Mouse (Mus musculus): ENCODE measurements at regions not wholly inside any gene's neighbourhood (a gene's known extent, or its start where the extent isn't known, plus 50 kb on each side); places are given as distances from the start of the nearest gene placed in this dataset.

DNA sequence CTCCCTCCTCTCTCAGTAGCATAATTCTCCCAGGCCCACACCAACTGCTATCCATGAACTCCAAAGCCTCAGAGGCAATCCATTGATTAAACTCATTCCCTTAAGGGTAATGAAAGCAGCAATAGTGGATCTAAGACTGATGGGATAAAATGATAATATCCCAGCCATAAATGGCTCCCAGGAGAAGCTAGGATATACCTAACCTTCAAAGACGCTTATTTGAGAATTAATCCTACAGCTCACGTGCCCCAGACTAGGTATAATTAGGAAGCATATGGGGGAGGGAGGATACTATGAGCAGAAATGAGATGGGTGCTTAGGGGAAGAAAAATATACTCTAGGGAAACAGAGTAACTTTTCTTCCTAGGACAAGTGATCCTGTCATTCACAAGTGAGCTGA lies 52.8 kb upstream of the Rnf32 start:
- no peak for DNase-seq (ENCODE audit: low spot score)

DNA sequence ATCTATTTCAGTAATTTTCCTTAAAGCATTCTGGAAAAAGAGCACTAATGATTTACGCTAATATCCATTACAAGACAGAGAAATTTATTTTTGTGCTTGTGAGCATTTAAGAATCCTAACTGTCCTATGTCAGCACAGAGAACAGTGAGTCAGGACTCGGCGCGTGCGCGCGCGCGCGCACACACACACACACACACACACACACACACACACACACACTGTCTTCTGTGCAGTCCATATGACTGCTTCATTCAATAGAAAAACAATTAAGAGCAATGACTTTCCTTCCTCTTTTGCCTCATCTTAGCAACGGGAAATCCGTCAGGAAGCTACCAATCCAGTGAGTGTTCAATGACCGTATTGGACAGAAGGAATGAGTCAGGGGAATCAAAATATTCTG lies 53.3 kb upstream of the Rnf32 start:
- DNase-seq (ENCODE audit: low spot score) = no peak

DNA sequence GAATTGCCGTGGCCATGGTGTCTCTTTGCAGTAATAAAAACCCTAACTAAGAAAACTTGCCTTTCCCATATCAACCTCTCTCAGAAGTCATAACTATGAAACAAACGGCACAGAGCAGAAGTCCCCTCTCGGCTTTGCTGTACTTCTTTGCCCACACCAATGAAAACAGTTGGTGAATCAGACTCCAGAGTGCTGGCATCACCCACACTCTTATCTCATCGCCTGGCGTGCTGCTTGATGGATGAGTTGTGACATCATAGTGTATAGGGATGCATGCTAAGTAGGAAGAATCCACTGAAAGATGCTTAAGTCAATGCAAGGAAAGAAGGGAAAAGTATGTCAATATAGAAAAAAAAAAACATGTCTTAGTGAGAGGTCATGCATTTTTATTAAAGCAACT lies 58.3 kb upstream of the Rnf32 start:
- DNase-seq (ENCODE audit: low spot score) = no peak

DNA sequence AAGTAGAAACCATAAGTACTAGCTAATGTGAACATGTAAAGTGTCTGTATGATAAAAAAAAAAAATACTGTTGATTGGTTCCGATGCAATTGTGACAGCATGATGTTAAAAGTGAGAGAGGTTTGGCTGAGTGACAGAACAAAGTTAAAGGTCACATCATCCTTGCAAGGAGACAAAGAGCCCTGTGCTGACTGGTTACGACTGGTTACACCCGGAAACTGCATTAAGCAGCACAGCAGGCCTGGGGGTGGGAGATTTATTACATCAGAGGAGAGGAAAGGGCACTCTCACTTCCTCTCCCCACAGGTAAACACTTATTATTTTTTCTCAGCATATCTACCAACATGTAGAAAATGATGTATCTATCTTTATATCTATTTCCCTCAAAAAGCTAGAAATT lies 63.5 kb upstream of the Rnf32 start:
- no peak for DNase-seq (ENCODE audit: low spot score)

DNA sequence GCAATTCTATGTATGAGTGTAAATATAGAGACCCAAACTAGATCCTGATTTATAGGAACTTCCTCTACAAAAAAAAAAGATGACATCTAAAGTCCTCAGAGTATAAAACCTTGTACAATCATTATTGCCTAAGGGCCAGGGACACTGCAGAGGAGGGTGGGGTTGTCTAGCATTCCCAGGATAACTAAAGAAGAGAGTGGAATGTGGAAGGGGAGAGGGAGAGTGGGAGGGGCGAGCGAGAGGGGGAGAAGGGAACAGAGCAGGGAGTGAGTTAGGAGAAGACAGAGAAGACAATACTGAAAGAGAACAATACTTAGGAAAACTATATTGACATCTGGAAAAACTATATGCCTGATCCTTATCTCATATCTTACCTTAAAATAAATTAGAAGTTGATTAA lies 64.0 kb upstream of the Rnf32 start:
- no peak for DNase-seq (ENCODE audit: low spot score)

DNA sequence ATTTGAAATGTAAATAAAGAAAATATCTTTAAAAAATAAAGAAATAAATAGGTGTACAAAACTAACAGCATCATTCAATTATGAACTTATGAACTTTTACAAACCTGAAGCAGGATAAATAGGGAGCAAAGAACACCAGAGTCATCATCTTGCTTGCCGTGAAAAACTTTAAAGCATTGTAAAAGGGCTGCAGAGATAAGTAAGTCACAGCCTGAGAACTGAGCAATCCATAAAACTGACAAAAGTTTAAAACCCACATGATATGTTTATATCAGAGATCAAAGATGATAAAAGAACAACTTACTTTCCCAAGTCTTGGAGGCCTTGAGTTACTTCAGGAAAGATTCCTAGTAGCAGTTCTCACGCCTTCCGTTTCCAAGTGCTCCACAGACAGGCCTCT lies 66.1 kb upstream of the Rnf32 start:
- no peak for DNase-seq (ENCODE audit: low spot score)

DNA sequence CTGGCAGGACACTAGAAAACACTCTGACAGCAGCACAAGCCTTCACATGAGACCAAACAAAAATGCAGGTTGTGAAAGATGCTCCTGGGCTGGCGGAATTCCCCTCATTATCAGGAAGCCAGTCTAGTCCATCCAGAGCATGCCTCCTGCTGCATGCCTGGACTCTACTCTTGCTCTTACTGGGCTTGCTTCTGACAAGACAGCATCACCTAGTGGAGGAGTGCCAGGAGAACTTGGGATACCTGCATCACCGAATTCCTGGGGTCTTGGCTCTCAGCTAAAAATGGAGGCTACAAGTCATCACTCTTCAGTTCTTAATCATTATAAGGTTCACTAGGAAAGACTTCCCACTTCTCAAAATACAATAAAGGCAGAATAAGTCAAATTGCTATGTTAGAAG lies 78.8 kb upstream of the Rnf32 start:
- no peak for DNase-seq (ENCODE audit: low spot score)

DNA sequence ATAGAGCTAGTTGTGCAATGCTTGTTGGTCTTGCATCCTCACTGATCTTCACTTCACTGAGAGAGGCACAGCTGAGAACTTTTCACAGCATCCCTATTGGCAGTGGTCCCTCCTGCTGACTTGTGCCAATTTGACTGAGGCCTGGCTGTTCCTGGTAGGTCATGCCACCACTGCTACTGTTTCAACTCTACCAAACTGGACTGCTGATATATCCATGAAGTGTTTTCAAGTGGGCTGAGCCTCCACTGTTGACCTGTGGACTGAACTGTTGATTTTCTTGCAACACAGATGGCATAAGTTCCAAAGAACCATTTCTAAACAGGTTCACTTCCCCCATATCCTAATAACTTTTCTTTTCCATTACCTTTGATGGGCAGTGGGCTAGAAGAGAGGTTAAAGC lies 83.3 kb upstream of the Rnf32 start:
- DNase-seq (ENCODE audit: low spot score) = no peak

DNA sequence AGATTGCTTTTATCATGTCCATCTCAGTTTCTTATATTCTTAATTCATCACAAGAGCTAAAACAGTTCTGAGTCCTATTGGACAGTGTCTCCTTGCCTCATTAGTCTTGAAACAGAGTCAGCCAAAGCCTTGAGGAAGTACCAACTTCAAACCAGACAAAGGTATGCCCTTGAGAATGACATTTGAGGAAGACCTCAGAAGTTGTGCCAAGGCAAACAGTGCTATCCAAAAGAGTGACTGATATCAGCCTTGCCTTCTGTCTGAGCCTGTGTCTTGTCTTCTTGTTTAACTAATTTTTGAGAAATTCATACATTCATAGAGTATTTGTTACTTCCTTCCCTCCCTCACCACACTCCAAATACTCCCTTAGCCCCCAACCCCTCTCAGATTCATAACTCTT lies 88.5 kb upstream of the Rnf32 start:
- DNase-seq (ENCODE audit: low spot score) = no peak

DNA sequence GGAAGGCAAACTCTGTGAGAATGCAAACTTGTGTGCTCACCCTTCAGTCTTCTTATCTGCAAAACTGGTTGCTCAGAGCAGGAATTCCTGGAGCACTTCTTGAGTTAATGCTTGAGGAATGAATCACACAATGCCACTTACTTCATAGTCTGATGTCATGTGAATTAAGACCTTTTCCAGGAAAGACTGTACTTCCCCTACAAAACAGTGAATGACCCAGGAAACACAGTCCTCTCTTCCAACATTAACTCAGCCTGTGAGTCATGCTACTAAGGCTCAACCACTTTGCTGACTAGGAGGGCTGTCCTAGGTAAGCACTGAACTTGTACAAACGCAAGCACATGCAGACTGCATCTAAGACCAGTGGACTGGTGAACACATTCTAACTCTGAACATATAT lies 112.5 kb upstream of the Rnf32 start:
- DNase-seq (ENCODE audit: low spot score) = no peak

DNA sequence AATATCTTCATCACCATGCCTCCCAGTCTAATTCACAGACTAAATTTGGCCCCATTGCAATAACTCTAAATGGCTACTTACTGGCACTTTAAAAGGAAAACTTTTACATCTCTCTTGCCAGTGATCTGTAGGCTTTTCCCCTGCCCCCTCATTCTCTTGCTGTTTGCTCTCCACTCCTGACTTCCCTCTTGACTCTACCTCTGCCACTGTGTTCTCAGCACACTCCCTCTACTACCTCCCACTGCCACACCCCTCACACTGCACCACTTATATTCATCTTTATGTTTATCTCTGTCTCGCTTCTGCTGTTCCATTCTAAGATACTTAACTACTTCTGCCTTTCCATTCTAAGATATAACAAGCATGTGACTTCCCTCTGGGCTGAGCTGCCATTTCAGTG lies 141.4 kb upstream of the Rnf32 start:
- no peak for DNase-seq (ENCODE audit: low spot score)

DNA sequence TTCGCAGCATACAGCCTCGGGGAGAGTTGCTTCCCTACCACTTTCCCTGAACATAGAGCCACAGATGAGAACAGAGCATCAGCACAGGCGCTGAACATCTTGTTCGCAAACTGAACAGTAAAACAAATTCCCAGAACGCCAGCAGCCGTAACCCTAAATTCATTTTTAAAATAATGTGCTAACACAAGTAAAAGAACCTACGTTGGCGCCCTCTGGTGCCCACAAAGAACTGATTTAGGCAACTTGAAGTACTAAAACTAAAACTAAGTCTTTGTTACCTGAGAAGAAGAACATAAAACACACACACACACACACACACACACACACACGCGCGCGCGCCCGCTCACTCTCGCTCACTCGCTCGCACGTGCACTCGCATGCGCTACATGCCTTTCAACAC lies 159.2 kb upstream of the Rnf32 start:
- no peak for DNase-seq (ENCODE audit: low spot score)

DNA sequence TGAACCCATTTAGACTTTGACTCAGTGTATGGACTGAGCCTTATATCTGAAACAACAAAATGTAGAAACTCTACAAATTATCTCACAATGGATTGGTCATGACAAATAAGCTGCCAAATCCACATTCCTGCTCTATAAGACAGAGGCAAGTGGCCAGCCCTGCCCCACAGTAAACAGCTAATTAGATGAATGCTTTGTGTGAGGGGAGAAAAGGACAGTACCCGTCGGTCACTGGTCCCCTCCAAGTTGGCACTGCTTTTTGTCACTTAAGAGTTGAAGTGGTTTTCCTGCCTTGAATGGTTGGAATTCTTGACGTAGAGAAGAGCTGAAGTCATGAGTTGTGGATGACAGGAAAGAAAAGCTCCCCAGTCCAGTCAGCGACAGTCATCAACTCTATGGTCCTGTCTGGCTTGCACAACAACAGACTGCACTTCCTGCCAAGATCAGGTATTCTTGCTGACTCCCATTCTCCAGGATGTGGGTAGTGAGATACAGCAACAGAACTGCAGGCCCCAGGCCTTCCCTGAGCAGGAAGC lies 162.3 kb upstream of the Rnf32 start:
- no peak for DNase-seq (ENCODE audit: low spot score)

DNA sequence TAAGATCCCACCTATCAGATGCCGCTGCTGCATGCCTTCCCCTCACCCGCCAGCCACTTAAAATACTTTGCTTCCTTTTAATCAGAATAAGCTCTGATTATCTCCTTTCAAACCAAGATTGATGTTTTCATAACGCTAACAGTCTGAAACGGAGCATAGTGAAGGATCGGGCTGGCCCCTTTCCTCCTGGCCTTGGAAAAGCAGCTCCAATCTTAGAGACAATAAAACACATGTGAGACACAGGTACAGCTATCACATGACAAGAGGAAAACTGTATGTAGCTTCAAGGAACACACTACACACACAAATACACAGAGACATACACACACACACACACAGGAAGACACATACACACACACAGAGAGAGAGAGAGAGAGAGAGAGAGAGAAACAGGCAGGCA lies 165.3 kb upstream of the Rnf32 start:
- no peak for DNase-seq (ENCODE audit: low spot score)

DNA sequence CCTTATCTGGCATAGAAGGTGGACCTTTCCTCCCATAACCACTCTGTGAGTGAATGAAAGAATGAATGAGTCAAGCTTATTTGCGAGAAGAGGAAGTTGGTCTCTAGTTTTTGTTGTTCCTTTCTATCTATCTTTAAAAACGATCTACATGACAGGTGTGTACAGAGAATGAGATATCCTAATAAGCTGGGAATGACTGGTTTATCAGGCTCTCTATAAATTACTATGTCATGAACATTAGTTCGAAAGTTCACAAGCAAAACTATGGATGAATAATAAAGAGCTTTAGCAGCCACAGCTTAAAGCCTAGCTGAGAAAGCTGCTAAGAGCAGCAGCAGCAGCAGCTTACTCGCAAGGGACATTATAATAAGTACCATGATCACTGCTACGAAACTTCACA lies 165.8 kb upstream of the Rnf32 start:
- no peak for DNase-seq (ENCODE audit: low spot score)

DNA sequence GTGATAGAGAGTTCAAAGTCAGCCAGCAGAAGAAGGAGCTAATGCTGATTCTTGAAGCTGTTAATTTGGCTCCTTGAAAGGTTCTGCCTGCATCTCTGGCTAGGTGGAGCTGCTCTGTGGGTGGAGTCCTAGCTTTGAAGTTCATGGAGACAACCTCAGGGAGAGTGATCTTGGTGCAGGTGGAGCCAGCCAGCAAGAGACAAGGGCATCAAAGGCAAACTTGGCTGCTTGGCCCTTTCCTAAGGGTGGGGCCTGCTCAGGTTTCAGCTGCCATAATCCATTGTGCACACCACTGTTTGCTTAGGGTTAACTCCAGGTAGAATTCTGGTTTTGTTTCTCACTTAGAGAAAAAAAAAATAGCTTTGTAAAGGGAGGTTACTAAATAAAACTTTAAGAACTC lies 170.7 kb upstream of the Rnf32 start:
- no peak for DNase-seq (ENCODE audit: low spot score)

DNA sequence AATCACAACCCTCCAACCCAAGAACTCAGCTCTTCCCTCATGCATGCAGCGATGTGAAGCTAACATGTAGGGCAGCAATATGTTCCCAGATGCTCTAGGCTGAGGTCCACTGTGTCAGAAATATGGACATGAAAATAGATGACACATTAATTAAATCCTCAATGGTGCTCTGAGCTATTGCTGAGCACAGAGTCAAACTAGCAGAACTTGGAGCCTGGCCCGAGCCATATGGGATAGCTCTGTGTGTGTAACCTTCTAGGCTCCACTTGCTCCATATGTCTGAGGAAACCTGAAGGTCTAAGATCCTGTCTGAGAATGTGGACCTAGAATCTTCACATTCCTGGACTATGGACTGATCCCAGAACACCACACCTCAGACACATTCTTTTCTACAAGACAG lies 203.0 kb upstream of the Rnf32 start:
- no peak for DNase-seq (ENCODE audit: low spot score)

DNA sequence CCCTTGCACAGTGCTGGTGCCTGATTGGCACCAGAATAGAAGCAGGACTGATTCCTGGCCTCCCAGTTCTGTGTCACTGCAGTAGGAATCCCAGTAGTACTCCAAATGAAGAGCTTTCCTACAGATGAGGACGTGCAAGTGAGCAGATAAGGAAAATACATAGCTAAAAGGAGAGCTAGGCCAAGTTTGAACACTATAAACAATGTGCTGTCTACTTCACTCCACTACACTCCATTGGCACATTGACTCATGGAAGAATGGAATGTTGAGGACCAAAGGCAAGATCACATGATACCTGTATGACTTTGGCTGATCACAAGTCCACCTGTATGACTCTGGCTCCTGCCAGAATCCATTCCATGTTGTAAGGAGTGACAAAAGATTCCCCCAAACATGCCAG lies 215.9 kb upstream of the Rnf32 start:
- DNase-seq (ENCODE audit: low spot score) = no peak

DNA sequence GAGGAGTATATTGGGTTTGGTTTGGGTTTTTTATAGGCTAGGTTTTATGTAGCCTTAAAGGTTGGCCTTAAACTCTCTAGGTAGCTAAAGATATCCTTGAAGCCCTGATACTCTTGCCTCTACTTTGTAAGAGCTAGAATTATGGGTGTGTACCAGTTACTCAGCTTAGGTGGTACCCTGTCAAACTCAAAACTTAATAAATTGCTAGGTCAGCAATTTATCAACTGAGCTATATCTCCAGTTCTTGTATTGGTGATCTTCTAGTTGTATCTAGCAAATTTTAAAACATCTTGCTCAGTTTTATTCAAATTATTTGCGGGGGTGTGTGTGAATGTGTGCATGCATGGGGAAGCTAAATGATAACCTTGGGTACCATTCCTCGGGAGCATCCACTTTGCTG lies 225.4 kb upstream of the Rnf32 start:
- no peak for DNase-seq (ENCODE audit: low spot score)

DNA sequence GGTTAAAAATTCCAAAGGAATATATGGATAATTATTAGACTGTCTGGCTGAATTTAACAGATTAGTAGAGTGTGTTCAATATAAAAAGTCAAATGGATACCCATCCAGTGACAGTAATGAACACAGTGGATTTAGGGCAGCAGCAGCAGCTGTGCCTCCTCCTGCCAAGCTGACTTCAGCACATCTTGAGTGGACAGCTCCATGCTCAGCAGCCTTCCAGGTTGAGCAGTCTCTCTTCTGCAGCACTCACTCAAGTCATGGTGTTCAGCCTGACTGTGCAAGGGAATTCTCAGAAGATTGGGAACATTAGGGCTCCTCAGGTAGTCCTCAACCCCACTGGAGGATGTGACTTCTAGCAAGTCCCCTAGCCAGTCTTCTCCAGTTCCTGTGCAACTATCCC lies 240.8 kb upstream of the Rnf32 start:
- DNase-seq (ENCODE audit: low spot score) = no peak

DNA sequence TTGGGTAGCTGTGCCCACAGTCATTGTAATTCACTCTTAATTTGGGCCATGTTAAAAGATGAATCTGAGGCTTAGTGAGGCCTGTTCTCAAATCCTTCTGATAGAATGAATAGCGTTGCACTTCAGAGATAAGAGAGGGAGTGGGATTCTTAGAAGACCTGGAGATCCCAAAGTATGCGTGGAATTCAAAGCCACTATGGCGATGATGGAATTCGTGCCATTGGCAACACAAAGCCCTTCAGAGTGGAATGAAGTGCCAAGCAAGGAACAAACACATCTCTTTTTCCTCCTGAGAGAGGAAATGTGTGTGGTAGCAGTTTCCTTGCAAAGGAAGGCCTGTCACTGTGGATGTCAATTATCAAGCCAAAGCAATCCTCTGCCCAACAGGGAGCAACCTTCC lies 248.3 kb upstream of the Rnf32 start:
- no peak for DNase-seq (ENCODE audit: low spot score)

DNA sequence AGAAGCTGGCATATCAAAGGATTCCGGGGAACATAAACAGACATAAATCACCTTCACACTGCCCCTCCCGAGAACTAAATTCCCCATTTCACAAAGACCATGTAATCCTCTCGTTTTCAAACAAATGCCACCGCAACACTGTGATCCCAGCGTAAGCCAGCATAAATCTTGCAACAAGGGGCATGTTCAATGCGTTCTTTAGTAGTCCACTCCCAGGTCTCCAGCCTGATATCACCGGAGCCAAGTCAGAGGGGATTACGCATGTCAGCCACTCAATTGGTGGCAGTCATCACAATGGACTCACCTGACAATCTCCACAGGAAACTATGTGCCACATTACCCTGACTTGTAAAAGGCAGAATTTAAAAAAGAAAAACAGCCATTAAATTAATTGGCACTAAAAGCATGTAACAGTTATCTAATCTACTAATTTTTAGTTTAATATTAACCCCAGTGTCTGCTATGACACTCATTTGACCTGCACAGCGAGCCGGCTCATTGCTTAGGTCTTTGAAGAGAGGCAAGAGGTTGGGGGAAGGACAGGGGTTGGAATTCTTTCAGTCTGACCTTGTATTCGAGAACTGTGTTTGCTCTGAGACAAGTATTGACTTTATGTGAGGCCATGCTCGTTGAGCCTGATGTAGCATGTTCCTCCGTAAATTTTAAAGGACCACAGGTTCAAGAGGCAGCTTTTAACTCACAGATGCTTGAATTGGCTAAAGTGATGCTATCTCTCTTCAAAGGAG lies 252.0 kb upstream of the Rnf32 start:
- DNase-seq (ENCODE audit: low spot score) = no peak

DNA sequence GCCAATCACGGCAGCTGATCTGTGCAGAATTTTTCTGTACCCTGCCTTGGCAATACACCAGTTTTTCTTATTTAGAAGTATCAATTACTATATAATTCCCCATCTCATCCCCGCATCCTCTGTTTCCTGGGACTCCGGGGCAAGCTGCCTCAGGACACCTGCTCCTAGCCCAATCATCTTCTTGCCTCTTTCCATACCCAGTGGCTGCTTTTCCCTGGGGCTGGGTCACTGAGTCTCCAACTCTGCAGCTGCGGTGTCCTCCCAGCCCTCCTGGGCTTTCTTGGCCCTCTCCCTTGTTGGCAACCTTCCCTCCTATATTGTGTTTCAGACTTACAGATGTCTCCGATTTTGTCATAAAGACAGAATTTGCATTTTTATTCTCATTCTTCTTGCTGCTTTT lies 254.8 kb upstream of the Rnf32 start:
- DNase-seq (ENCODE audit: low spot score) = no peak

DNA sequence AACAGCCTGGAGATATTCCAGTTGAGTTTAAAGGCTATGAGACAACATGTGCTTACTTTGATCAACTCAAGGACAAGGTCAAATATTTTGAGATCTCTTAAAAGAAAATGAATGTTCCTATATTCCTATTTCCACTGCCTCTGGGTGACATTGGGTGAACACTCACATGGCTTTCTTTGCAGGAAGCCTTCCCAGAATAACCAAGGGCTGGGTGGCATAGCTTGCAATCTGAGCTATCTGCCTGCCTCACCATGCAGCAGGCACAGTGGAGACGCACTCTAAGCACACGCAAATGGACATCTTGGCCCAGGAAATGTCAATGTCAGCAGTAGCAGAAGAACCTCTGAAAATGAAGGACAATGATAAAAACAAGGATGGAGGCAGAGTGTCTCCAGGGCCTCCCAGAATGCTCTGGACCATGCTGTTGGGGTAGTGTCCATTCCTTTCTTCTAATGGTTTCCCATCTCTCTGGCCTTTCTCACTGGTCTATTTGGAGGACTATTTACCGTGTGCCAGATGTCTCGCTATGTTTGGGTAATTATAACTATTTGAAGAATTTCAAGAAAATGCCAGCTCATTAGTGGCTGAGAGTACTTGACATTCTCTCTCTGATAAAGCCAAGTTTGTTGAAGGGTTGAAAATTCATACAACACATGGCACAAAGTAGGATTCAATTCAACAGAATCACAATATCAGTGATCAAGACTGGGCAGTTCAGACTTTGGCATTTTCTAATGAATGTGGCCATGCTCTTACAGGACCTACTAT lies 276.3 kb upstream of the Rnf32 start:
- no peak for DNase-seq (ENCODE audit: low spot score)
